Mouse (Mus musculus): ENCODE measurements around the gene Osm.

Gene Osm

DNA sequence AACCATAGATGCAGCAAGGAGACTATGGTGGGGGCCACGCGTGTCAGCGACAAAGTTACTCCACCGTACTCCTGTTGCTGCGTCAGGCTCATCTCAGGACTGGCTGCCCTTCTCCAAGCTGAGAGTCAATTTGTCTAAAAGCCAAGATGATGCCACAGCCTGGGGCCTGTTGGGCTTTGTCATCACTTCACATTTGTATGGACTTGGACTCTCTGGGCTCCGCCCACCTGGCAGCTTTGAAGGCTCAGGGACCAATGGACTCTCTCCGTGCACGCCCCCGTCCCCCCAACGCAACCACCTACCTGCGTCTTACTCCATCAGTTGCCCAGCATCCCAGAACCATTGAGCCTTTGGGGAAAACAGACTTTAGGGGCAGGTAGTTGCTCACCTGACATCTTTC is 35.3 kb downstream of the Osm start:
- DNase-seq, result no peak

DNA sequence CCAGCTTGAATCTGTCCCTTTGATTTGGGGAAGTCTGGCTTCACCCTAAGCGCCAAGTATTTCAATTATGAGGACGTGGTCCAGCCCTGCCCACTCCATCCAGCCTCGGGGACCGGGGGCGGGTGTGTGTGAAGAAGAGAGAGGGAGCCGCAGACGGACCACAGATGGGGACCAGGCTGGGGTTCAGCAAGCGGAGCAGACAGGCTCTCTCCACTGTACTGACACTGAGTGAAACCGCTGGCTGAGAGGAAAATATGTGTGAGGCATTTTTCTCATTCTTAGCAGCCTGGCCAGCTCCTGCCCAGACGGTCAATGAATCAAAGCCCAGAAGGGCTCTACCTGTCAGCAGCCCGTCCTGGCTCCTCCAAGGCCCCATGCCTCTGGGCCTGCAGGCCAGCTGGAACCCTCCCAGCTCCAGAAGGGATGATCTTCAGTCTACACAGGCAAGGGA is 40.2 kb downstream of the Osm start:
- DNase-seq, result peak; percentile 57

DNA sequence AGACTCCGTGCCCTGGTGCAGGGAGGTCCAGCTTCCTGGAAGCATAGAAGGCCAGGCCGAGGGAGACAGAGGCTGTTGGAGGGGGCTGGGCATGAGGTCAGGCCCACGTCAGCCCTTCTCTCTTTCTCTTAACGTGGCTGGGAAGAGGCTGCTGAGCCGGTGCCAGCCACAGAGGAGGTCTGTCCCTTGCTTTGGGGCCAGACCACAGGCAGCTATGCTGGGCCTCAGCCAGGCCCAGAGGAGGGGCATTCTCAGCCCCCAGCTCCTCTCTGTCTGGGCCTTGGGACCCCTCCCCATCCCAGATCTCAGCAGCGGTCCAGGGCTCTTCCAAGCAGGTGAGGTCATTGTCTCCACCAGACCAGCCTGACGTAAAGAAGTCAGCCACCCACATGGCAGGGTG is 43.7 kb downstream of the Osm start:
- DNase-seq, result no peak

DNA sequence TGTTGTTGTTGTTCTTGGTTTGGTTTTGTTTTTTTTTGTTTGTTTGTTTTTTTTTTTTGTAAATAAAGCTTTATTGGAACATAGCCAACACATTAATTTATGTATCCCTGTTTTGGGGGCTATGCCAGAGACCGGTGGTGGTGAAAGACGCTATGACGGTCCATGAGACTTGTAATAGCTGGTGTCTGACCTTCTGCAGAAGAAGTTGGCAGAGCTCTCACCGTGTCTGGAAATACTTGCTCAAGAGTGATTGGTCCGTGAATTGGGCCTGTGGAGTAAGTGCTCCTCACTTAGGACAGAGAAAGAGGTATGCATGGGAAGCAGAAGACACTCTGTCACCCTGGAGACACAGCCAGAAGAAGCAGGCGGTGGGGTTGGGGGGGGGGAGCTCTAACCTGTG is 45.6 kb downstream of the Osm start:
- DNase-seq, result no peak

DNA sequence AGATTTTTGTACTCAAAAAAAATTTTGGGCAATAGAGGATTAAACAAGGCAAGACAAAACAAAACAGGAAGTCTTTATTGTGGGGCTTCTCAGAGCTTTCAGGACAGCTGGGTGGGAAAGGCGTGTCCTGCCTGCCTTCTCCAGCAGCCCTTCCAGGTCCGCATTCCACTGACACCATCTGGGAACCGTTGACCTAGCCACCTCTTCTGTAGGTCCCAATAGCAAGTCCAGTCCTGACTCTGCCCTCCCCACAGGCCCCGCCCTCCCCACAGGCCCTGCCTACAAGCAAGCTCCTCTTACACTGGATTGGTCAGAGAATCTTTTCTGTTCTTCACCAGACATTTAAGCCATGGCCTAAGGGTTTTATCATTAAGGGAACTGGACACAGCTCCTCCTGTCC is 47.4 kb downstream of the Osm start:
- DNase-seq, result no peak

DNA sequence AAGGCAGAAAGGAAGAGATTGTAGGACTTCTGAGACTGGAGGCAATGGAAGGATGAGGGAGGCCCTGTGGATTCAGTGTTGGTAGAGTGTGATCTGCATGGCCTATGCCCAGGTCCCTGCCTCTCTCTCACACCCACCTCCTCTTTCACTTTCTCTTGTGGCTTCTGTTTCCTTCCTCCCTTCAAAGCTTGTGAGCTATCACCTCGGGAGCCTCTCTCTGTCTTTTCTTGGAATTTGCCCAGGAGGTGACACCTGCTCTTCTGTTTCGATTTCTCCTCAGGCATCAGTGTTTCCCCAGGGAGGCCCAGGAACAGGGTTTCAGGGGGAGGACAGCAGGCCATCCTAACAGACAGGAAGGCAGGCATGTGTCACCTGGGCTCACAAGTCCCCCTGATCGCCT is 53.1 kb downstream of the Osm start:
- no peak for DNase-seq
